Mouse (Mus musculus): ENCODE measurements at regions not wholly inside any gene's neighbourhood (a gene's known extent, or its start where the extent isn't known, plus 50 kb on each side); places are given as distances from the start of the nearest gene placed in this dataset.
"Not testable (repeated sequence)": the region's sequence is repeated elsewhere in the genome, so short reads cannot be mapped to it uniquely, and the experiment has no call there.

- H3K4me2 ChIP-seq (ENCODE audit: low read depth, severe bottlenecking), result no peak overlapping the region
- no peaks in the 10 kb centered on the region for H3K27me3 ChIP-seq (ENCODE audit: control insufficient read depth, insufficient read depth, low read length)
- H3K36me3 ChIP-seq (ENCODE audit: control insufficient read depth, insufficient read depth, low read length), result no peaks in the 10 kb centered on the region
- WGBS, result 81% methylated on average over 2 of the region's 2 CpGs
- no peak overlapping the region for H3K9ac ChIP-seq (ENCODE audit: low read length)
- H3K27ac ChIP-seq (replicated peaks; ENCODE audit: low read depth, low read length), result no peak overlapping the region
- ATAC-seq (ENCODE audit: insufficient number of reproducible peaks, low FRiP score, low TSS enrichment, low read depth), result no peak
- H3K9me3 ChIP-seq (ENCODE audit: control insufficient read depth, low read length), result no peaks in the 10 kb centered on the region
- no peak for DNase-seq (ENCODE audit: low spot score)
- no peaks in the 10 kb centered on the region for H3K4me1 ChIP-seq (ENCODE audit: control insufficient read depth, insufficient read depth, low read length)
- H3K4me3 ChIP-seq (ENCODE audit: low read depth, low read length), result no peak overlapping the region
Observed at GRCm38 (mm10) chr1:98665584-98665983, 244.7 kb downstream of the Slco6d1 start.

GRCm38 (mm10) chr1:98667426-98667825, 246.5 kb downstream of the Slco6d1 start:
- H3K9me3 ChIP-seq (ENCODE audit: control insufficient read depth, low read length); DNase-seq (ENCODE audit: low spot score); H3K27ac ChIP-seq (replicated peaks; ENCODE audit: low read depth, low read length); H3K4me1 ChIP-seq (ENCODE audit: control insufficient read depth, insufficient read depth, low read length); H3K27me3 ChIP-seq (ENCODE audit: control insufficient read depth, insufficient read depth, low read length); H3K4me3 ChIP-seq (ENCODE audit: low read depth, low read length); H3K4me2 ChIP-seq (ENCODE audit: low read depth, severe bottlenecking); H3K9ac ChIP-seq (ENCODE audit: low read length); ATAC-seq (ENCODE audit: insufficient number of reproducible peaks, low FRiP score, low TSS enrichment, low read depth); H3K36me3 ChIP-seq (ENCODE audit: control insufficient read depth, insufficient read depth, low read length): not testable (repeated sequence)
- WGBS, result 81% methylated on average over 2 of the region's 2 CpGs

- H3K27ac ChIP-seq (replicated peaks; ENCODE audit: low read depth, low read length), result no peak overlapping the region
- no peak overlapping the region for H3K9ac ChIP-seq (ENCODE audit: low read length)
- DNase-seq (ENCODE audit: low spot score) (no peak), ATAC-seq (ENCODE audit: insufficient number of reproducible peaks, low FRiP score, low TSS enrichment, low read depth) (no peak)
- 53% methylated on average over 1 of the region's 1 CpGs for WGBS
- H3K4me3 ChIP-seq (ENCODE audit: low read depth, low read length), result no peak overlapping the region
- no peaks in the 10 kb centered on the region for H3K4me1 ChIP-seq (ENCODE audit: control insufficient read depth, insufficient read depth, low read length)
- H3K4me2 ChIP-seq (ENCODE audit: low read depth, severe bottlenecking), result no peak overlapping the region
- H3K9me3 ChIP-seq (ENCODE audit: control insufficient read depth, low read length), result no peaks in the 10 kb centered on the region
- no peaks in the 10 kb centered on the region for H3K27me3 ChIP-seq (ENCODE audit: control insufficient read depth, insufficient read depth, low read length)
- no peaks in the 10 kb centered on the region for H3K36me3 ChIP-seq (ENCODE audit: control insufficient read depth, insufficient read depth, low read length)
Observed at GRCm38 (mm10) chr1:98667887-98668286, 247.0 kb downstream of the Slco6d1 start.

- Histone ChIP-seq H3K4me3 (ENCODE audit: low read depth, low read length) (no peak overlapping the region), H3K4me2 (ENCODE audit: low read depth, severe bottlenecking) (no peak overlapping the region), H3K27me3 (ENCODE audit: control insufficient read depth, insufficient read depth, low read length) (no peaks in the 10 kb centered on the region), H3K9me3 (ENCODE audit: control insufficient read depth, low read length) (no peaks in the 10 kb centered on the region), H3K4me1 (ENCODE audit: control insufficient read depth, insufficient read depth, low read length) (no peaks in the 10 kb centered on the region), H3K9ac (ENCODE audit: low read length) (no peak overlapping the region), H3K27ac (replicated peaks; ENCODE audit: low read depth, low read length) (no peak overlapping the region), H3K36me3 (ENCODE audit: control insufficient read depth, insufficient read depth, low read length) (no peaks in the 10 kb centered on the region)
- ATAC-seq (ENCODE audit: insufficient number of reproducible peaks, low FRiP score, low TSS enrichment, low read depth), result no peak
- WGBS, result 78% methylated on average over 2 of the region's 2 CpGs
- no peak for DNase-seq (ENCODE audit: low spot score)
Observed at GRCm38 (mm10) chr1:98668595-98668994, 247.7 kb downstream of the Slco6d1 start.

GRCm38 (mm10) chr1:98678686-98679085, 257.8 kb downstream of the Slco6d1 start:
- Histone ChIP-seq H3K4me1 (ENCODE audit: control insufficient read depth, insufficient read depth, low read length) (no peaks in the 10 kb centered on the region), H3K4me3 (ENCODE audit: low read depth, low read length) (no peak overlapping the region), H3K36me3 (ENCODE audit: control insufficient read depth, insufficient read depth, low read length) (no peaks in the 10 kb centered on the region), H3K27me3 (ENCODE audit: control insufficient read depth, insufficient read depth, low read length) (no peaks in the 10 kb centered on the region), H3K4me2 (ENCODE audit: low read depth, severe bottlenecking) (no peak overlapping the region), H3K9me3 (ENCODE audit: control insufficient read depth, low read length) (no peaks in the 10 kb centered on the region), H3K9ac (ENCODE audit: low read length) (no peak overlapping the region), H3K27ac (replicated peaks; ENCODE audit: low read depth, low read length) (no peak overlapping the region)
- 90% methylated on average over 3 of the region's 3 CpGs for WGBS
- DNase-seq (ENCODE audit: low spot score) (no peak), ATAC-seq (ENCODE audit: insufficient number of reproducible peaks, low FRiP score, low TSS enrichment, low read depth) (no peak)

- Histone ChIP-seq H3K9ac (ENCODE audit: low read length) (no peak overlapping the region), H3K27ac (replicated peaks; ENCODE audit: low read depth, low read length) (no peak overlapping the region), H3K27me3 (ENCODE audit: control insufficient read depth, insufficient read depth, low read length) (no peaks in the 10 kb centered on the region), H3K4me3 (ENCODE audit: low read depth, low read length) (no peak overlapping the region), H3K4me2 (ENCODE audit: low read depth, severe bottlenecking) (no peak overlapping the region), H3K36me3 (ENCODE audit: control insufficient read depth, insufficient read depth, low read length) (no peaks in the 10 kb centered on the region), H3K4me1 (ENCODE audit: control insufficient read depth, insufficient read depth, low read length) (no peaks in the 10 kb centered on the region), H3K9me3 (ENCODE audit: control insufficient read depth, low read length) (no peaks in the 10 kb centered on the region)
- ATAC-seq (ENCODE audit: insufficient number of reproducible peaks, low FRiP score, low TSS enrichment, low read depth) (no peak), DNase-seq (ENCODE audit: low spot score) (no peak)
- 93% methylated on average over 2 of the region's 2 CpGs for WGBS
Observed at GRCm38 (mm10) chr1:98713809-98714208, 292.9 kb downstream of the Slco6d1 start.

- WGBS, result 88% methylated on average over 1 of the region's 1 CpGs
Observed at GRCm38 (mm10) chr1:98714307-98714706, 293.4 kb downstream of the Slco6d1 start.

GRCm38 (mm10) chr1:98720595-98720994, 299.7 kb downstream of the Slco6d1 start:
- DNase-seq (ENCODE audit: low spot score) (no peak), ATAC-seq (ENCODE audit: insufficient number of reproducible peaks, low FRiP score, low TSS enrichment, low read depth) (no peak)
- Histone ChIP-seq H3K9ac (ENCODE audit: low read length) (no peak overlapping the region), H3K4me3 (ENCODE audit: low read depth, low read length) (no peak overlapping the region), H3K9me3 (ENCODE audit: control insufficient read depth, low read length) (no peaks in the 10 kb centered on the region), H3K36me3 (ENCODE audit: control insufficient read depth, insufficient read depth, low read length) (no peaks in the 10 kb centered on the region), H3K4me1 (ENCODE audit: control insufficient read depth, insufficient read depth, low read length) (no peaks in the 10 kb centered on the region), H3K27ac (replicated peaks; ENCODE audit: low read depth, low read length) (no peak overlapping the region), H3K27me3 (ENCODE audit: control insufficient read depth, insufficient read depth, low read length) (no peaks in the 10 kb centered on the region), H3K4me2 (ENCODE audit: low read depth, severe bottlenecking) (no peak overlapping the region)
- 93% methylated on average over 1 of the region's 1 CpGs for WGBS

More at GRCm38 (mm10) chr1:98714307-98714706, 293.4 kb downstream of the Slco6d1 start:
- no peaks in the 10 kb centered on the region for H3K9me3 ChIP-seq (ENCODE audit: control insufficient read depth, low read length)
- no peaks in the 10 kb centered on the region for H3K27me3 ChIP-seq (ENCODE audit: control insufficient read depth, insufficient read depth, low read length)
- H3K4me1 ChIP-seq (ENCODE audit: control insufficient read depth, insufficient read depth, low read length), result no peaks in the 10 kb centered on the region
- no peak overlapping the region for H3K9ac ChIP-seq (ENCODE audit: low read length)
- no peak overlapping the region for H3K27ac ChIP-seq (replicated peaks; ENCODE audit: low read depth, low read length)
- no peak overlapping the region for H3K4me3 ChIP-seq (ENCODE audit: low read depth, low read length)
- no peak for ATAC-seq (ENCODE audit: insufficient number of reproducible peaks, low FRiP score, low TSS enrichment, low read depth)
- H3K36me3 ChIP-seq (ENCODE audit: control insufficient read depth, insufficient read depth, low read length), result no peaks in the 10 kb centered on the region
- H3K4me2 ChIP-seq (ENCODE audit: low read depth, severe bottlenecking), result no peak overlapping the region
- no peak for DNase-seq (ENCODE audit: low spot score)

DNA sequence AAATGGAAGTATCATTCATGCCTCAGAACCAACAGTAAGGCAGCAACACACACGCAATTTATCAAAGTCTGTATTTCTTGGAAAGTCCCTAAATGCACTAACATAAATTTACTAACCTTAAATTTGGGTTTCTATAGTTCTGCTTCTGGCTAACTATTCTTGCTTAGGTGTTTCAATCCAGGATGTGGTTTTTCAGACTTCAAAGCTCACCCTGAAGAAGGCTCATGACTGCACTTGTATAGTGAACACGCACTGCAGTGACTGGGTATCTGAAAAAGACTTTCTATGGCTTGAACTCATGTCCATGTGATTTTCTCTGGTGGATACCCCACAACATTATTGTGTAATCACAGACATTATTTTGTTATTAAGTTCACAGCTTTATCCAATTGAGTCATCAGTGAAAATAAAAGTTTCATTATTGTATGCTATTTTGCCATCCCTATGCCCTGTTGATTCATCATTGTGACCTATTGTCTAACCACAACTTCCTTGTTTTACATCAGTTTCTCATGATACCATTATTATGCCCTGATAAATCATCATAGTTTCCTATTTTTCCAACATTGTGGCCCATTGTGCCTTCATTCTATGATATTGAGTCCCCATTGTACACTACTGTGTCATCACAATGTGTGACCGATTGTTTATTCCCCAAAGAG, 306.6 kb downstream of the Slco6d1 start:
- no peaks in the 10 kb centered on the region for H3K4me1 ChIP-seq (ENCODE audit: control insufficient read depth, insufficient read depth, low read length)
- 92% methylated on average over 3 of the region's 3 CpGs for WGBS
- no peak overlapping the region for H3K4me2 ChIP-seq (ENCODE audit: low read depth, severe bottlenecking)
- H3K27me3 ChIP-seq (ENCODE audit: control insufficient read depth, insufficient read depth, low read length), result no peaks in the 10 kb centered on the region
- no peak overlapping the region for H3K27ac ChIP-seq (replicated peaks; ENCODE audit: low read depth, low read length)
- no peak overlapping the region for H3K9ac ChIP-seq (ENCODE audit: low read length)
- ATAC-seq (ENCODE audit: insufficient number of reproducible peaks, low FRiP score, low TSS enrichment, low read depth) (no peak), DNase-seq (ENCODE audit: low spot score) (no peak)
- no peaks in the 10 kb centered on the region for H3K36me3 ChIP-seq (ENCODE audit: control insufficient read depth, insufficient read depth, low read length)
- no peaks in the 10 kb centered on the region for H3K9me3 ChIP-seq (ENCODE audit: control insufficient read depth, low read length)
- no peak overlapping the region for H3K4me3 ChIP-seq (ENCODE audit: low read depth, low read length)

Data from limb, embryonic 11.5 days (tissue).